Mouse (Mus musculus): ENCODE results near the gene Thrap3. TPM values are rescaled to one million over a fixed set of nuclear protein-coding genes. Genes with fewer than 3 reads are reported as not detected.

Gene Thrap3
- polyA plus RNA-seq, 1 experiment: 198 TPM

DNA sequence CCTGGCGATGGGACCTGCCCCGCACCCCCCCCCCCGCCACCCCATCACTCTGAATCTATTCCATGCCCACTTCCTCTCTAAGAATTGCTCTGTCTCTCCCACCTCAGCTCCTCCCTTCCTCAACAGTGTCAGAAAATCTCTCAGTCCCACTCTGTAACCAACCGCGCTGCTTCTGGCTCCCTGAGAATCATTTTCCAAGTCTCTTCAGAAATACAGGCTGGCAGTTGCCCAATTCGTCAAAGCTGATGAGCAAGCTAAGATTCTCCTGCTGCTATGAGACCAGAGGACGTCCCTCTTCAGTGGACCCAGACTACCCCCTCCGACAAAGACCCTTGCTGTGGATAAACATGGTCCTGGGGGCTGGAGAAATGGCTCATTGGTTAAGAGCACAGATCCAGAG, 43.1 kb downstream of the Thrap3 start:
- 67% methylated on average over 8 of the region's 8 CpGs for WGBS
- Histone ChIP-seq H3K27ac (ENCODE audit: control insufficient read depth, insufficient read depth, low read depth, low read length, poor library complexity) (no peak overlapping the region), H3K4me3 (replicated peaks; ENCODE audit: control insufficient read depth, low read depth, low read length) (no peak overlapping the region), H3K4me1 (ENCODE audit: control insufficient read depth, insufficient read depth, low read length) (no peaks in the 10 kb centered on the region; the same call in 1 of the 2 replicates)
- TF ChIP-seq POLR2A (IDR thresholded peaks at IDR 0.05; ENCODE audit: borderline replicate concordance, control insufficient read depth, low read depth, low read length) (no peak), CTCF (IDR thresholded peaks at IDR 0.05; ENCODE audit: control insufficient read depth, insufficient read depth, low read length) (no peak)

DNA sequence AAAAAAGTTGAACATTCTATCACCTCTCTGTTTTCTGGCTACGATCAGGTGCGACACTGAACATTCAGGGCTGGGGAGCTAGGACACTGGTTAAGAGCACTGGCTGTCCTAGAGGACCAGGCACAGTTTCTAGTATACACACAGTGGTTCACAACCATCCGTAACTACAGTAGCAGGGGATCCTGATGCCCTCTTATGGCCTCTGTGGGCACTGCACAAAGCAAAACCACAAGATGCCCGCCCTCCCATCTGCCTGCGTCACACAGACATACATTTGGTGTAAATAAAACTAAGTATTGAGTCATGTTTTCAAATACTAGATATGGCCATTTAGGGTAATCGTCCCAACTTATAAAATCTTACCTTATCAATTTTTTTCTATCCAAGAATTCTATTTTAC, 45.0 kb downstream of the Thrap3 start:
- TF ChIP-seq POLR2A (IDR thresholded peaks at IDR 0.05; ENCODE audit: borderline replicate concordance, control insufficient read depth, low read depth, low read length) (no peak), CTCF (IDR thresholded peaks at IDR 0.05; ENCODE audit: control insufficient read depth, insufficient read depth, low read length) (peak; percentile 41)
- Histone ChIP-seq H3K27ac (ENCODE audit: control insufficient read depth, insufficient read depth, low read depth, low read length, poor library complexity) (no peak overlapping the region), H3K4me1 (ENCODE audit: control insufficient read depth, insufficient read depth, low read length) (no peaks in the 10 kb centered on the region), H3K4me3 (replicated peaks; ENCODE audit: control insufficient read depth, low read depth, low read length) (no peak overlapping the region)
- 72% methylated on average over 6 of the region's 6 CpGs for WGBS

DNA sequence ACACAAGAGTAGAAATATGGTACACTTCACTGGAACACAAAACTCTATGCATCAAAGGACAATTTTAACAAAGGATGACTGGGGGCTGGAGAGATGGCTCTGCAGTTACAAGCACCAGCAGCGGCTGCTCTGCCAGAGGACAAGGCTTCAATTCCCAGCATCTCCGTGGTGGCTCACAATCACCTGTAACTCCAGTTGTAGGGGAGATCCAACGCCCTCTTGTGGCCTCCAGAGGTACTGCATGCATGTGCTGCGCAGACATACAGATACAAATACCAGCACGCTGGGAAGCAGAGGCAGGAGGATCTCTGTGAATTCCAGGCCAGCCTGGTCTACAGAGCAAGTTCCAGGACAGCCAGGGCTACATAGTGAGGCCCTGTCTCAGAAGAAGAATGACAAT, 45.9 kb downstream of the Thrap3 start:
- no peak overlapping the region for H3K27ac ChIP-seq (ENCODE audit: control insufficient read depth, insufficient read depth, low read depth, low read length, poor library complexity)
- WGBS: 65% methylated on average over 5 of the region's 5 CpGs
- no peaks in the 10 kb centered on the region for H3K4me1 ChIP-seq (ENCODE audit: control insufficient read depth, insufficient read depth, low read length)
- TF ChIP-seq CTCF (IDR thresholded peaks at IDR 0.05; ENCODE audit: control insufficient read depth, insufficient read depth, low read length) (peak; percentile 81), POLR2A (IDR thresholded peaks at IDR 0.05; ENCODE audit: borderline replicate concordance, control insufficient read depth, low read depth, low read length) (no peak)
- no peak overlapping the region for H3K4me3 ChIP-seq (replicated peaks; ENCODE audit: control insufficient read depth, low read depth, low read length)

DNA sequence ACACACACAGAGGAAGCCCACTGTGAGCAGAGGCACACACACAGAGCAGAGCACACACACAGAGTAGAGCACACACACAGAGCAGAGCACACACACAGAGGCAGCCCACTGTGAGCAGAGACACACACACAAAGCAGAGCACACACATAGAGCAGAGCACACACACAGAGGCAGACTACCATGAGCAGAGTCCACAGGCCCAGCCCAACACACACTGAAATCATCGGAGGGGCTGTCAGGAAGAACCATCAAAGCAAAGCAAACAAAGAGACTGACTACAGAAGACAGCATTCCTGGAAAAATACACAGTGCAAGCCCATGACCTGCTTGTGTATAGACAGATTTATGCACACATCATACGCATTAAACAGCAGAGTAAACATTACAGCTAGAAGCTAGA, 46.7 kb downstream of the Thrap3 start:
- H3K4me3 ChIP-seq (replicated peaks; ENCODE audit: control insufficient read depth, low read depth, low read length): no peak overlapping the region
- no peaks in the 10 kb centered on the region for H3K4me1 ChIP-seq (ENCODE audit: control insufficient read depth, insufficient read depth, low read length)
- H3K27ac ChIP-seq (ENCODE audit: control insufficient read depth, insufficient read depth, low read depth, low read length, poor library complexity): no peak overlapping the region
- no peak for TF ChIP-seq CTCF (IDR thresholded peaks at IDR 0.05; ENCODE audit: control insufficient read depth, insufficient read depth, low read length)
- no peak for TF ChIP-seq POLR2A (IDR thresholded peaks at IDR 0.05; ENCODE audit: borderline replicate concordance, control insufficient read depth, low read depth, low read length)
- 64% methylated on average over 2 of the region's 2 CpGs for WGBS

DNA sequence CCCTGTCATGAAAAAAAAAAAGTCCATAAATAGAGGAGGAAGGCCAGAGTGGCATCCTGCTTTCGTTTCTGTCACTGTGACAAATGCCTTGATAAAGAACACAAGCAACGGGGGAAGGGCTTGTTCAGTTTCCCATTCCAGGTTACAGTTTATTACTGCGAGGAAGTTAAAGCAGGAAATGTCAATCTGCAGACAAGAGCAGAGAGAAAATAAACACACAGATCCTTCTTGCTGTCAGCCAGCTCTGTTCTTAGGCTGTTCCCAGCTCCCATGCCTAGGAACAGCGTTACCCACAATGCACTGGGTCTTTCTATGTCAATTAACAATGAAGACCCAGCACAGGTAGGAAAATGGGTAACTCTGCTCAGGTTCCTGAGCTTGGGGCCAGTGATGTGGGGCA, 47.4 kb downstream of the Thrap3 start:
- H3K4me3 ChIP-seq (replicated peaks; ENCODE audit: control insufficient read depth, low read depth, low read length): no peak overlapping the region
- H3K4me1 ChIP-seq (ENCODE audit: control insufficient read depth, insufficient read depth, low read length): no peaks in the 10 kb centered on the region
- TF ChIP-seq POLR2A (IDR thresholded peaks at IDR 0.05; ENCODE audit: borderline replicate concordance, control insufficient read depth, low read depth, low read length): no peak
- TF ChIP-seq CTCF (IDR thresholded peaks at IDR 0.05; ENCODE audit: control insufficient read depth, insufficient read depth, low read length): no peak
- no peak overlapping the region for H3K27ac ChIP-seq (ENCODE audit: control insufficient read depth, insufficient read depth, low read depth, low read length, poor library complexity)
- 17% methylated on average over 4 of the region's 4 CpGs for WGBS

DNA sequence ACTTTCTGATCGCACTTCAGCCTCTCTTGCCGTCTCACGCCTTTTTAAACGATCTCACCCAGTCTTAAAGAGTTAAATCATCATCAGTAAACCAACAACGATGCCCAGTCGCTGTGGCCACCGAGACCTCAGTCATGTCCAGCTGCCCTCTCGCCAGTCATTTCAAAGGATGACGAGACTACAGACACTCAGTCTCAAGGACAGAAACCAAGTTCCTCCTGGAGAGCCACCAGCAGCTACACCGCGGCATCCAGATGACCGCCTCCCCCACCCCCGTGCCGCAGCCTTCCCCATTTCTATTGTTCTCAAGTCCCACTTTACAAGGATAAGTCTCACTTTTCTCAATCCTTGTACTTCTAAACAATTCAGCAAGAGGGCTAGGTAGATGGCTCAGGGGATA, 49.7 kb downstream of the Thrap3 start:
- WGBS: 79% methylated on average over 14 of the region's 14 CpGs
- H3K4me1 ChIP-seq (ENCODE audit: control insufficient read depth, insufficient read depth, low read length): 0 out of 2 replicates have a peak, but pooled peaks cover 2% of the 10 kb centered on the region
- H3K4me3 ChIP-seq (replicated peaks; ENCODE audit: control insufficient read depth, low read depth, low read length): no peak overlapping the region
- no peak overlapping the region for H3K27ac ChIP-seq (ENCODE audit: control insufficient read depth, insufficient read depth, low read depth, low read length, poor library complexity)
- TF ChIP-seq POLR2A (IDR thresholded peaks at IDR 0.05; ENCODE audit: borderline replicate concordance, control insufficient read depth, low read depth, low read length): no peak
- TF ChIP-seq CTCF (IDR thresholded peaks at IDR 0.05; ENCODE audit: control insufficient read depth, insufficient read depth, low read length): no peak

DNA sequence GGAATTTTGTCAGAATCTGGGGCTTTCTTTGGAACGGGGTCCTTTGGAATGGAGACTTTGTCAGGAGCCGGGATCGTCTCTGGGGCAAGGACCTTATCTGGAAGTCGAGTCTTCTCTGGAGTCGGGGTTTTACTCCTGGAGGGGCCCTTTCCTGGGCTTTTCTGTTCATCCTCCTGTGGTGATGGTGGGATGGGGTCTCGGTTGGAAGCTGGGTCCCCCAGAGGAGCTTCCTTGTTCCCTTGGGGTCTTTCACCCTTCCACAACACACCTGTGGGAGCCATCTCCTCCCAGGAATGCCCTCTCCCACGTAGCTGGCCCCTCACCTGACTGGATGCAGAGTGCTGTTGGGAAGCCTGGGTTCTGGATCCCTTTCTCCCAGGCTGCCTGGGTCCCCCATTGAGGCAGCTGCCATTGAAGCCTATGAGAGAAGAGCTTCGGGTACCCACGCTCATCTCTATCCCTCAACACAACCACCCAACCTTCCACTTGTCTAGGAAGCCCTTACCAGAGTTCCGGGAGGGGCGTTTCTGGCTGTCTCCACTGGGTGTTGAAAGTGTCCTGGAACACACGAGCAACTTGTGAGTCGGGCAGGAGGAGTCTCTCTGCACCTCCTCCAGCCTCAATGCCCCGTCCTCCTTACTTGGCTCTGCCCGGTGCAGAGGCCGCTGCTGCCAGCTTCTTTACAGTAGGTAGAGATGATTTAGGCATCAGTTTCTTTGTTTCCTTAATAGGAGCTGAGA, 50.7 kb downstream of the Thrap3 start:
- 85% methylated on average over 16 of the region's 16 CpGs for WGBS
- 0 out of 2 replicates have a peak, but pooled peaks cover 2% of the 10 kb centered on the region for H3K4me1 ChIP-seq (ENCODE audit: control insufficient read depth, insufficient read depth, low read length)
- H3K4me3 ChIP-seq (replicated peaks; ENCODE audit: control insufficient read depth, low read depth, low read length): no peak overlapping the region
- TF ChIP-seq POLR2A (IDR thresholded peaks at IDR 0.05; ENCODE audit: borderline replicate concordance, control insufficient read depth, low read depth, low read length) (no peak), CTCF (IDR thresholded peaks at IDR 0.05; ENCODE audit: control insufficient read depth, insufficient read depth, low read length) (no peak)
- no peak overlapping the region for H3K27ac ChIP-seq (ENCODE audit: control insufficient read depth, insufficient read depth, low read depth, low read length, poor library complexity)

DNA sequence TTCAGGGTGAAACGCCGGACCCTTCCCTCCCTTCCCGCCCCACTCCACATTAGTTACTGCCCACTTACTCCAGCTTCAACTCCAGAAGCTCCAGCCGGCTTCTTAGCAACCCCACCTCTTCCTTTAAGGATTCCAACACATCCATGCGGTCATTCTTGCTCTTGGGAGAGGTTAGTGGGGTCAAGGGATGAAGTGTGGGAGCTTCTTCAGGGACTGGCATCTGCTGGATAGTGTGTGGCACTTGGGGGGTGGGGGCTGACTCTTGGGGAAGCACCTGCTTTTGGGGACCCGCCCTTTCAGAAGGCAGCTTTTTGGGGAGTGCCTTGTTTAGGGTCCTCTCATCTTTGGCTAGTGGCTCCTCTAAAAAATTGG, 51.6 kb downstream of the Thrap3 start:
- no peak overlapping the region for H3K27ac ChIP-seq (ENCODE audit: control insufficient read depth, insufficient read depth, low read depth, low read length, poor library complexity)
- 83% methylated on average over 6 of the region's 6 CpGs for whole genome bisulfite sequencing

More for the DNA sequence above, 51.6 kb downstream of the Thrap3 start:
- 0 out of 2 replicates have a peak, but pooled peaks cover 2% of the 10 kb centered on the region for H3K4me1 ChIP-seq (ENCODE audit: control insufficient read depth, insufficient read depth, low read length)
- no peak overlapping the region for H3K4me3 ChIP-seq (replicated peaks; ENCODE audit: control insufficient read depth, low read depth, low read length)
- TF ChIP-seq CTCF (IDR thresholded peaks at IDR 0.05; ENCODE audit: control insufficient read depth, insufficient read depth, low read length) (no peak), POLR2A (IDR thresholded peaks at IDR 0.05; ENCODE audit: borderline replicate concordance, control insufficient read depth, low read depth, low read length) (no peak)

Data from bone marrow, adult 2 months (tissue).